Mouse (Mus musculus): ENCODE data around the gene Slc35c1. TPM values are rescaled to one million over a fixed set of nuclear protein-coding genes. Genes with fewer than 3 reads are reported as not detected.

Slc35c1 gene
- polyA plus RNA-seq, 1 experiment: 0.35 TPM

- TF ChIP-seq TAL1 (IDR thresholded peaks at IDR 0.05; ENCODE audit: low read length) (no peak), GATA1 (IDR thresholded peaks at IDR 0.05; ENCODE audit: low read length) (no peak)
- Histone ChIP-seq H3K9me3 (ENCODE audit: control insufficient read depth, low read length) (no peaks in the 10 kb centered on the region), H3K27me3 (ENCODE audit: control insufficient read depth) (peaks cover 12% of the 10 kb centered on the region), H3K4me3 (replicated peaks) (peak overlapping the region; percentile 94), H3K36me3 (ENCODE audit: control insufficient read depth) (peaks cover 14% of the 10 kb centered on the region), H3K4me1 (ENCODE audit: control insufficient read depth) (peaks cover 46% of the 10 kb centered on the region)
Observed at GRCm38 (mm10) chr2:92458481-92458880, 1.9 kb downstream of the Slc35c1 start.

GRCm38 (mm10) chr2:92456970-92457530 is 3.3 kb downstream of the Slc35c1 start:
- peaks cover 16% of the 10 kb centered on the region for H3K27me3 ChIP-seq (ENCODE audit: control insufficient read depth)
- peaks cover 48% of the 10 kb centered on the region for H3K4me1 ChIP-seq (ENCODE audit: control insufficient read depth)
- no peak overlapping the region for H3K4me3 ChIP-seq (replicated peaks)
- peaks cover 25% of the 10 kb centered on the region for H3K36me3 ChIP-seq (ENCODE audit: control insufficient read depth)
- no peaks in the 10 kb centered on the region for H3K9me3 ChIP-seq (ENCODE audit: control insufficient read depth, low read length)
- no peak for TF ChIP-seq TAL1 (IDR thresholded peaks at IDR 0.05; ENCODE audit: low read length)
- no peak for TF ChIP-seq GATA1 (IDR thresholded peaks at IDR 0.05; ENCODE audit: low read length)

- no peak overlapping the region for H3K4me3 ChIP-seq (replicated peaks)
- H3K9me3 ChIP-seq (ENCODE audit: control insufficient read depth, low read length): no peaks in the 10 kb centered on the region
- peaks cover 55% of the 10 kb centered on the region for H3K4me1 ChIP-seq (ENCODE audit: control insufficient read depth)
- peaks cover 27% of the 10 kb centered on the region for H3K36me3 ChIP-seq (ENCODE audit: control insufficient read depth)
- H3K27me3 ChIP-seq (ENCODE audit: control insufficient read depth): peaks cover 15% of the 10 kb centered on the region
- TF ChIP-seq TAL1 (IDR thresholded peaks at IDR 0.05; ENCODE audit: low read length): no peak
- no peak for TF ChIP-seq GATA1 (IDR thresholded peaks at IDR 0.05; ENCODE audit: low read length)
Observed at GRCm38 (mm10) chr2:92455704-92456103, 4.6 kb downstream of the Slc35c1 start.

- TF ChIP-seq GATA1 (IDR thresholded peaks at IDR 0.05; ENCODE audit: low read length) (no peak), TAL1 (IDR thresholded peaks at IDR 0.05; ENCODE audit: low read length) (no peak)
- no peak overlapping the region for H3K4me3 ChIP-seq (replicated peaks)
- peaks cover 27% of the 10 kb centered on the region for H3K36me3 ChIP-seq (ENCODE audit: control insufficient read depth)
- no peaks in the 10 kb centered on the region for H3K9me3 ChIP-seq (ENCODE audit: control insufficient read depth, low read length)
- peaks cover 42% of the 10 kb centered on the region for H3K4me1 ChIP-seq (ENCODE audit: control insufficient read depth)
- H3K27me3 ChIP-seq (ENCODE audit: control insufficient read depth): peaks cover 18% of the 10 kb centered on the region
Observed at GRCm38 (mm10) chr2:92454166-92454565, 6.2 kb downstream of the Slc35c1 start.

GRCm38 (mm10) chr2:92451126-92451525 is 9.2 kb downstream of the Slc35c1 start:
- TF ChIP-seq TAL1 (IDR thresholded peaks at IDR 0.05; ENCODE audit: low read length): no peak
- no peak for TF ChIP-seq GATA1 (IDR thresholded peaks at IDR 0.05; ENCODE audit: low read length)

GRCm38 (mm10) chr2:92447121-92447740 is 13.1 kb downstream of the Slc35c1 start:
- TF ChIP-seq TAL1 (IDR thresholded peaks at IDR 0.05; ENCODE audit: low read length) (no peak), GATA1 (IDR thresholded peaks at IDR 0.05; ENCODE audit: low read length) (no peak)
- peaks cover 27% of the 10 kb centered on the region for H3K27me3 ChIP-seq (ENCODE audit: control insufficient read depth)
- H3K36me3 ChIP-seq (ENCODE audit: control insufficient read depth): peaks cover 3% of the 10 kb centered on the region
- peaks cover 36% of the 10 kb centered on the region for H3K4me1 ChIP-seq (ENCODE audit: control insufficient read depth)
- H3K4me3 ChIP-seq (replicated peaks): no peak overlapping the region
- no peaks in the 10 kb centered on the region for H3K9me3 ChIP-seq (ENCODE audit: control insufficient read depth, low read length)

More at GRCm38 (mm10) chr2:92451126-92451525, 9.2 kb downstream of the Slc35c1 start:
- Histone ChIP-seq H3K27me3 (ENCODE audit: control insufficient read depth) (peaks cover 29% of the 10 kb centered on the region), H3K9me3 (ENCODE audit: control insufficient read depth, low read length) (no peaks in the 10 kb centered on the region), H3K4me3 (replicated peaks) (no peak overlapping the region), H3K36me3 (ENCODE audit: control insufficient read depth) (peaks cover 27% of the 10 kb centered on the region), H3K4me1 (ENCODE audit: control insufficient read depth) (peaks cover 16% of the 10 kb centered on the region)

GRCm38 (mm10) chr2:92446656-92447055 is 13.7 kb downstream of the Slc35c1 start:
- Histone ChIP-seq H3K27me3 (ENCODE audit: control insufficient read depth) (peaks cover 23% of the 10 kb centered on the region), H3K9me3 (ENCODE audit: control insufficient read depth, low read length) (no peaks in the 10 kb centered on the region), H3K4me3 (replicated peaks) (no peak overlapping the region), H3K36me3 (ENCODE audit: control insufficient read depth) (no peaks in the 10 kb centered on the region), H3K4me1 (ENCODE audit: control insufficient read depth) (peaks cover 37% of the 10 kb centered on the region)
- TF ChIP-seq GATA1 (IDR thresholded peaks at IDR 0.05; ENCODE audit: low read length) (no peak), TAL1 (IDR thresholded peaks at IDR 0.05; ENCODE audit: low read length) (no peak)

GRCm38 (mm10) chr2:92445890-92446289 is 14.4 kb downstream of the Slc35c1 start:
- no peak for TF ChIP-seq GATA1 (IDR thresholded peaks at IDR 0.05; ENCODE audit: low read length)
- TF ChIP-seq TAL1 (IDR thresholded peaks at IDR 0.05; ENCODE audit: low read length): no peak
- peaks cover 23% of the 10 kb centered on the region for H3K27me3 ChIP-seq (ENCODE audit: control insufficient read depth)
- no peaks in the 10 kb centered on the region for H3K9me3 ChIP-seq (ENCODE audit: control insufficient read depth, low read length)
- no peaks in the 10 kb centered on the region for H3K36me3 ChIP-seq (ENCODE audit: control insufficient read depth)
- H3K4me3 ChIP-seq (replicated peaks): no peak overlapping the region
- peaks cover 32% of the 10 kb centered on the region for H3K4me1 ChIP-seq (ENCODE audit: control insufficient read depth)

GRCm38 (mm10) chr2:92444376-92444775 is 16.0 kb downstream of the Slc35c1 start:
- Histone ChIP-seq H3K9me3 (ENCODE audit: control insufficient read depth, low read length) (no peaks in the 10 kb centered on the region), H3K36me3 (ENCODE audit: control insufficient read depth) (no peaks in the 10 kb centered on the region), H3K4me3 (replicated peaks) (no peak overlapping the region), H3K4me1 (ENCODE audit: control insufficient read depth) (peaks cover 34% of the 10 kb centered on the region), H3K27me3 (ENCODE audit: control insufficient read depth) (peaks cover 13% of the 10 kb centered on the region)
- peak; percentile 30; the same call in 1 of the 3 replicates for TF ChIP-seq TAL1 (IDR thresholded peaks at IDR 0.05; ENCODE audit: low read length)
- TF ChIP-seq GATA1 (IDR thresholded peaks at IDR 0.05; ENCODE audit: low read length): no peak

Data from erythroblast, embryonic 14.5 days (primary cell).